Comparison of ENCODE assay signal across 11 mouse cellular contexts in genomic region chr1:66099562-66100444, GRCm38 (mm10).
DNase-seq lines count a peak whose midpoint lies in the region; ATAC-seq and TF ChIP-seq lines count a peak whose summit lies in the region.
"Had no signal": no experiment of that assay in that cellular context is flagged by ENCODE, and none has a peak within 500 bp of the region (broad histone marks: within the 10 kb centered on the region; RNA-seq: fewer than 3 reads in every experiment).

No protein-coding gene starts in this region.

- peak; percentile 36 for DNase-seq in embryo, embryonic 10.5 days (ENCODE audit: low spot score)
- DNase-seq in embryo, embryonic 9.5 days (ENCODE audit: extremely low spot score), result no peak
- no peak for DNase-seq in layer of hippocampus, adult 2 months (ENCODE audit: low spot score in 2 of 2)
- no peak for DNase-seq in layer of hippocampus, adult 11-12 months (ENCODE audit: low spot score)
- no peak for DNase-seq in Patski (ENCODE audit: low read depth, low spot score)
- DNase-seq in layer of hippocampus, adult 9-11 months, result no peak
- DNase-seq: B cell, adult 2 months; liver, embryonic 13.5 days had no signal

- H3K4me2 ChIP-seq in midbrain, embryonic 16.5 days (ENCODE audit: low read length), result no peak overlapping the region
- no peak overlapping the region for H3K4me2 ChIP-seq in heart, embryonic 12.5 days
- H3K4me2 ChIP-seq: liver, embryonic 13.5 days had no signal

- no peak overlapping the region for H3K9ac ChIP-seq in midbrain, embryonic 16.5 days (ENCODE audit: low read depth, low read length)
- H3K9ac ChIP-seq in heart, embryonic 12.5 days, result no peak overlapping the region
- H3K9ac ChIP-seq: liver, embryonic 13.5 days had no signal

- CTCF ChIA-PET in Patski (lab: Charles Lee), result no interaction called here

- no peaks in the 10 kb centered on the region for H3K4me1 ChIP-seq in midbrain, embryonic 16.5 days (ENCODE audit: control insufficient read depth, insufficient read depth, low read length)
- H3K4me1 ChIP-seq in heart, embryonic 12.5 days (replicated peaks), result no peaks in the 10 kb centered on the region
- H3K4me1 ChIP-seq: liver, embryonic 13.5 days; megakaryocyte, embryonic 14.5 days had no signal

- POLR2A ChIA-PET in Patski (lab: Charles Lee), result no interaction called here

- ATAC-seq in Patski, result no peak
- peak; percentile 85; the same call in 1 of the 2 replicates for ATAC-seq in midbrain, embryonic 16.5 days
- ATAC-seq in heart, embryonic 12.5 days (ENCODE audit: insufficient number of reproducible peaks, low FRiP score), result no peak

- no peak overlapping the region for H3K4me3 ChIP-seq in layer of hippocampus, adult 2 months
- H3K4me3 ChIP-seq in midbrain, embryonic 16.5 days (ENCODE audit: low read depth, low read length), result no peak overlapping the region
- H3K4me3 ChIP-seq in heart, embryonic 12.5 days, result no peak overlapping the region
- H3K4me3 ChIP-seq: liver, embryonic 13.5 days; megakaryocyte, embryonic 14.5 days had no signal

- no peaks in the 10 kb centered on the region for H3K36me3 ChIP-seq in midbrain, embryonic 16.5 days (ENCODE audit: control insufficient read depth, insufficient read depth, low read length)
- H3K36me3 ChIP-seq in heart, embryonic 12.5 days, result no peaks in the 10 kb centered on the region
- H3K36me3 ChIP-seq: liver, embryonic 13.5 days had no signal

- 83% methylated on average over 5 of the region's 5 CpGs for whole genome bisulfite sequencing in midbrain, embryonic 16.5 days
- WGBS in heart, embryonic 12.5 days, result 64% methylated on average over 5 of the region's 5 CpGs

- TF ChIP-seq CTCF in layer of hippocampus, adult 2 months (conservative IDR thresholded peaks at IDR 0.05), result peak; percentile 95
- TF ChIP-seq CTCF in Patski (IDR thresholded peaks at IDR 0.05), result peak; percentile 48

- in situ Hi-C loops in Patski (cut with MboI; ENCODE audit: low pct_unique_long_range_greater_than_20kb), result loop anchor here (10.0 kb wide), 3 partner anchors 555 to 785 kb away; no protein-coding TSS in a partner anchor

- H3K27ac ChIP-seq in layer of hippocampus, adult 2 months, result no peak overlapping the region
- no peak overlapping the region for H3K27ac ChIP-seq in midbrain, embryonic 16.5 days (ENCODE audit: low read length)
- H3K27ac ChIP-seq in heart, embryonic 12.5 days (ENCODE audit: poor library complexity, severe bottlenecking), result no peak overlapping the region
- H3K27ac ChIP-seq: liver, embryonic 13.5 days had no signal

- H3K9me3 ChIP-seq in midbrain, embryonic 16.5 days (replicated peaks; ENCODE audit: control insufficient read depth, low read length, poor library complexity, severe bottlenecking), result no peaks in the 10 kb centered on the region
- no peaks in the 10 kb centered on the region for H3K9me3 ChIP-seq in heart, embryonic 12.5 days (replicated peaks)
- H3K9me3 ChIP-seq: liver, embryonic 13.5 days; megakaryocyte, embryonic 14.5 days had no signal

- H3K27me3 ChIP-seq in Patski, result peaks cover 12% of the 10 kb centered on the region
- H3K27me3 ChIP-seq in midbrain, embryonic 16.5 days (ENCODE audit: control insufficient read depth, insufficient read depth, low read depth, low read length), result no peaks in the 10 kb centered on the region
- no peaks in the 10 kb centered on the region for H3K27me3 ChIP-seq in heart, embryonic 12.5 days (replicated peaks)
- H3K27me3 ChIP-seq: liver, embryonic 13.5 days; megakaryocyte, embryonic 14.5 days had no signal
